Mouse (Mus musculus) E14TG2a.4 (cell line): ENCODE results near the gene Zfp383.
"Not testable (repeated sequence)": the region's sequence is repeated elsewhere in the genome, so short reads cannot be mapped to it uniquely, and the experiment has no call there.

Experiments used
- H3K27me3 ChIP-seq: 2 replicates; pipeline ENCODE4 v1.6.1; 2014; ENCODE audit warnings: low read length, control low read depth; ENCODE audit not compliant: insufficient read depth
- H3K36me3 ChIP-seq: 2 replicates; pipeline ENCODE4 v1.6.1; 2014; ENCODE audit warnings: low read length, control low read depth; ENCODE audit not compliant: insufficient read depth
- H3K4me1 ChIP-seq: replicated peaks from 2 replicates; pipeline ENCODE4 v1.6.1; 2014; ENCODE audit warnings: low read depth, low read length, control low read depth
- H3K4me3 ChIP-seq: replicated peaks from 2 replicates; pipeline ENCODE4 v1.5.1; 2014; ENCODE audit warnings: mild to moderate bottlenecking, low read length
- H3K9me3 ChIP-seq: 2 replicates; pipeline ENCODE4 v1.6.1; 2014; ENCODE audit warnings: low read length, control low read depth
- CTCF ChIP-seq: conservative IDR thresholded peaks from 2 replicates; pipeline ENCODE4 v1.5.1; 2014; ENCODE audit warnings: low read length
- NANOG ChIP-seq: IDR thresholded peaks from 2 replicates; pipeline ENCODE4 v1.6.1; 2014; ENCODE audit warnings: borderline replicate concordance, low read length, mixed read lengths
- POU5F1 ChIP-seq: IDR thresholded peaks from 2 replicates; pipeline ENCODE4 v1.6.1; 2014; ENCODE audit warnings: low read length, borderline replicate concordance

Gene Zfp383

GRCm38 (mm10) chr7:29908130-29908950, at the start of gene Zfp383:
Zfp383 (plus strand) TSS chr7:29908223.
- H3K4me1 ChIP-seq: peaks cover 84% of the 10 kb centered on the region
- H3K36me3 ChIP-seq: peaks cover 15% of the 10 kb centered on the region
- H3K9me3 ChIP-seq: no peaks in the 10 kb centered on the region
- H3K27me3 ChIP-seq: no peaks in the 10 kb centered on the region
- H3K4me3 ChIP-seq: peak within 1 kb of the TSS; percentile 80
- TF ChIP-seq POU5F1 (no peak), CTCF (no peak), NANOG (no peak)

- Histone ChIP-seq H3K36me3 (peaks cover 9% of the 10 kb centered on the region), H3K4me3 (peak within 1 kb of the TSS; percentile 88), H3K27me3 (no peaks in the 10 kb centered on the region), H3K9me3 (no peaks in the 10 kb centered on the region), H3K4me1 (peaks cover 35% of the 10 kb centered on the region)
- TF ChIP-seq POU5F1 (no peak), CTCF (no peak), NANOG (no peak)
These were observed 48.2 kb upstream of the Zfp383 start, which contains the start of gene Zfp420 for GRCm38 (mm10) chr7:29859532-29860517. Zfp420 (plus strand) TSS chr7:29859979.

- TF ChIP-seq POU5F1 (no peak), NANOG (no peak), CTCF (peak; percentile 73)
- Histone ChIP-seq H3K4me1 (peaks cover 35% of the 10 kb centered on the region), H3K27me3 (no peaks in the 10 kb centered on the region), H3K36me3 (peaks cover 11% of the 10 kb centered on the region), H3K9me3 (no peaks in the 10 kb centered on the region), H3K4me3 (no peak overlapping the region)
These were observed 46.4 kb upstream of the Zfp383 start for GRCm38 (mm10) chr7:29861660-29862059.

GRCm38 (mm10) chr7:29874256-29874655, 33.8 kb upstream of the Zfp383 start:
- H3K4me1 ChIP-seq: peaks cover 19% of the 10 kb centered on the region
- no peak overlapping the region for H3K4me3 ChIP-seq
- TF ChIP-seq NANOG (no peak), POU5F1 (no peak), CTCF (no peak)
- H3K27me3 ChIP-seq: no peaks in the 10 kb centered on the region
- peaks cover 42% of the 10 kb centered on the region for H3K9me3 ChIP-seq
- peaks cover 26% of the 10 kb centered on the region for H3K36me3 ChIP-seq

GRCm38 (mm10) chr7:29877561-29877960, 30.5 kb upstream of the Zfp383 start:
- peaks cover 41% of the 10 kb centered on the region for H3K36me3 ChIP-seq
- H3K4me3 ChIP-seq: peak overlapping the region; percentile 45
- peaks cover 33% of the 10 kb centered on the region for H3K4me1 ChIP-seq
- not testable (repeated sequence) for H3K27me3 ChIP-seq
- H3K9me3 ChIP-seq: peaks cover 48% of the 10 kb centered on the region

- peaks cover 65% of the 10 kb centered on the region for H3K9me3 ChIP-seq
- H3K4me3 ChIP-seq: no peak overlapping the region
- H3K27me3 ChIP-seq: no peaks in the 10 kb centered on the region
- TF ChIP-seq CTCF (no peak), POU5F1 (no peak)
- H3K4me1 ChIP-seq: peaks cover 33% of the 10 kb centered on the region
- H3K36me3 ChIP-seq: peaks cover 31% of the 10 kb centered on the region
These were observed 28.0 kb upstream of the Zfp383 start for GRCm38 (mm10) chr7:29880056-29880455.

GRCm38 (mm10) chr7:29880916-29881315, 27.1 kb upstream of the Zfp383 start:
- Histone ChIP-seq H3K9me3 (peaks cover 65% of the 10 kb centered on the region), H3K4me3 (no peak overlapping the region), H3K36me3 (peaks cover 22% of the 10 kb centered on the region), H3K4me1 (peaks cover 33% of the 10 kb centered on the region), H3K27me3 (no peaks in the 10 kb centered on the region)
- TF ChIP-seq CTCF (no peak), NANOG (no peak), POU5F1 (no peak)

- no peak for TF ChIP-seq CTCF
- TF ChIP-seq POU5F1: no peak
- no peak for TF ChIP-seq NANOG
These were observed 17.5 kb upstream of the Zfp383 start for GRCm38 (mm10) chr7:29890501-29890900.

More at GRCm38 (mm10) chr7:29890501-29890900, 17.5 kb upstream of the Zfp383 start:
- Histone ChIP-seq H3K9me3 (peaks cover 49% of the 10 kb centered on the region), H3K4me1 (peaks cover 4% of the 10 kb centered on the region; the same call in 1 of the 2 replicates), H3K27me3 (no peaks in the 10 kb centered on the region), H3K4me3 (no peak overlapping the region), H3K36me3 (peaks cover 32% of the 10 kb centered on the region)
